Mouse (Mus musculus) heart, adult 9 months (tissue): Measurements from ENCODE around the gene Clcn3.

Source experiments
- DNase-seq, 2 experiments: peaks; one replicate each; pipeline ENCODE4 v3.0.0; 2022; ENCODE audit warnings: low spot score in 2 of 2

Clcn3 gene

DNA sequence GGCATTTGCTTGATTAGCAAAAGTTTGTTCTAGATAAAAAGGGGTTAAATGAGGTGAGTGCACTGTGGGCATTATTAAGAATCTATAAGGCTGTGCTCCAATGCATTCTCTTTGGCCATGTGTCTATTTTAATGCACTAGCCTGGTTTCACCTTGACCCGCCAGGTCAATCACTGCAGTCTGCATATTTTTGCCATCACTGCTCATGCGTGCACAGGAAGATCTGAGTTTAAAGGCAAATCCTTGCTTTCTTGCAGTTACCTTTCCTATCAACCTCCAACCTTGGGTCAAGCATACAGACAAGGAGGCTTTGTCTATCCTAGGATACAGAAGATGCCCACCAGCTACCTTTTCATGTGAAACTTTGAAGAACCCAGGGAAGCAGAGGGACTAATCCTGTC is 113.3 kb downstream of the Clcn3 start:
- DNase-seq, result no peak

DNA sequence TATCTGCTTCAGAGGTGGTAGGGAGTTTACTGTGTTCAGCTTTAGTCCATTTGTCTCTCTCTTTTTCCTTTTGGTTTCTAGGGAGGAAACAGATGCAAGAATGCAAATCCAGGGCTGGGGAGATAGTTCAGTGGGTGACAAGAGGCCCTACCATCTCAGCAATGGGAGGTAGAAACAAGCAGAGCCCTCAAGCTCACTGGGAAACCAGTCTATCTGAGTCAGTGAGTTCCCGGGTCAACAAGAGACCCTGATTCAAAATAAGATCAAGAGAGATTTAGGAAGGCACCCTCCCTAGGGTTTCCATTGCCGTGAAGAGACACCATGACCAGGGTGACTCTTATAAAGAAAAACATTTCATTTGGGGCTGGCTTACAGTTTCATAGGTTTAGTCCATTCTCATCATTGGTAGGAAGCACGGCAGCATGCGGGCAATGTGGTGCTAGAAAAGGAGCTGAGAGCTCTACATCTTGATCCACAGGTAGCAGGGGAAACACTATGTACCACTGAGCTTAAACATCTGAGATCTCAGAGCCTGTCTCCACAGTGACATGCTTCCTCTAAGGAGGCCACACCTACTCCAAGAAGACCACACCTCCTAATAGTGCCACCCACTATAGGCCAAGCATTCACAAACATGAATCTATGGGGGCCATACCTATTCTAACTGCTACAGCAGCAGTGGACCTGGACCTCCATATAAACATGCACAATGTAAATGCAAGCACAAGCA is 114.7 kb downstream of the Clcn3 start:
- DNase-seq, result no peak

DNA sequence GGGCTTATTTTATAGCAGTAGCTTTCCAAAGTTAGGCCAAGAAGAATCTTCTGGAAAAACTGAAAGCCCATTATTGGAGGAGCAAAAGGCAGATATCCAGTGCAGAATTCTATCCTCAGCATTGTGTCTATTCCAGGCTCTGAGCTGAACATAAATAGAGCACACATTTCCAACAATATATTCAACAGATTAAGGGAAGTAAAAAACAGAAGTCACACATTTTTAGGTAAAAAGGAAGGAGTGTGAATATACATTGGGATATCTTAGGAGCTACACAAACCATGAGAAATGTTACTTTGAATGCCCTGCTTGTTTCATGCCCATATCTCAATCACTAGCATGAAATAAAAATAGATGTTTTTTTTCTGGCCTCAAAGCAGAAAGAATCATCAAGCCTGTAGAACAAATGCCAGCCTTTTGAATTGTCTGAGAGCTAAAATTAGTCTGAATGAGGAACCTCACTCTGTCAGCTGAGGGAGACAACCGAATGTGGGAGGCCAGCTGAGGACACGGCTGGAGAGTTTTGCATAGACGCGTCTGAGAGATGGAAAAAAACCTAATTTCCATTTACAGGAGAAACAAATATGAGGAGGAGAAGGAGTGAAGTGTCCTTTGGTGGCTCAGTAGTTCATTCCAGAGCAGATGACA is 115.5 kb downstream of the Clcn3 start:
- peak; percentile 49 to 51 for DNase-seq

DNA sequence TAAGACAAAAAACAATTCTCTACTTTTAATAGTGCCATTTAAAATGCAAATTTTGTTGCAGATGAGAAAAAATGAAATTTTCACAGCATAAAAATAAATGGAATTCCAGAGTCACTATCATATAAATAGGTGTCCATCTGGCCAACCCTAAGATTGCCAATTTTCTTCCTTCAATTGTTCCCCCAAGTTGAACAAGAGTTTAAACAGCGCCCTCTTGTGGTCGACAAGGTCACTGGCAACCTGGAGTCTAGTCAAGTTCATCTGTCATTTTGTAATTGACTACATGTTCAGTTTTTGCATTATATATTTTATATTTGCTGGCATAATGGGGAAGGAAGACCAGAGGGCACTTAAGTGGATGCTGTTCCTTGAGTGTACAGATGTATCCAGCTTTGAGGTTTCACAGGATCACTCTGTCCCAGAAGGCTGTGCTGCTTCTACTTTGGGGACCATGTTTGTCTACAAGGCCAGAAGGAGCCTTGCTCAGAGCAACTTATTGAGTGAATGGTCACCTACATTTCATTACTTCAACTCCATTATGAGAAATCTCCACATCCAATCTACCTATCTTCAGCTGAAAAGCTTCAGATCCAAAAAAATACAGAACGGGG is 117.5 kb downstream of the Clcn3 start:
- peak in 1 of 2 experiments; percentile 35 for DNase-seq

DNA sequence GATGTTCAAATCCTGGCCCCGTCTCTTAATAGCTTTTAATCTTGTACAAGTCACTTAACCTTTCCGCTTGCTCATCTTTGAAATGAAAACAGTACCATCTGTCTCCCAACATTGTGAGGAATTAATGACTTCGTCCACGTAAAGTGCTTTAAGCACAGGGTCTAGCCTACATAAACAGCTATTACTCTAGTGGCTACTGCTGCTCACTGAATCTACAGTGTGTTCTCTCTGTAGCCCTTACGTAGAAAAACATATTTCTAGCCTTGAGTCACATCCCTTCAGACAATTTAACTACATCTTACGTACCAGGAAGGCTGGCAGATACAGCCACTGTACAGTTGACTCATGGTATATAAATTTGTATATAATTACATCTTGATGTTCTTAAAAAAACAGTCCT is 118.2 kb downstream of the Clcn3 start:
- no peak for DNase-seq

DNA sequence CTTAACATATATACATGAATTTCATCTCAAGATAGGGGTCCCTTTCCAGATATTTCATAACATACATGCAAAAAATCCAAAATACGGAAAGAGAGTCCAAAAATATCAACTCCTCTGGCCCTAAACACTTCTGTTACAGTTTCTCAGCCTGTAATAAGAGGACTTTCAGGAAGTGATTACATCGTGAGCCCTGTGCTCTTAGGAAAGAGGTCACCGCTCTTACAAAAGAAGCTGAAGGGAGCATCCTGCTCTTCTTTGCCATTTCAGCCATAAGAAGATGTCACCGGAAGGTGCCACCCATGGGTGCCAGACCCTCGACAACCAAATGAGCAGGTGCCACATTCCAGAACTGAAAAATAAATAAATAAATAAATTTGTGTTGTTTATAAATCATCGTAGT is 121.3 kb downstream of the Clcn3 start:
- no peak for DNase-seq

DNA sequence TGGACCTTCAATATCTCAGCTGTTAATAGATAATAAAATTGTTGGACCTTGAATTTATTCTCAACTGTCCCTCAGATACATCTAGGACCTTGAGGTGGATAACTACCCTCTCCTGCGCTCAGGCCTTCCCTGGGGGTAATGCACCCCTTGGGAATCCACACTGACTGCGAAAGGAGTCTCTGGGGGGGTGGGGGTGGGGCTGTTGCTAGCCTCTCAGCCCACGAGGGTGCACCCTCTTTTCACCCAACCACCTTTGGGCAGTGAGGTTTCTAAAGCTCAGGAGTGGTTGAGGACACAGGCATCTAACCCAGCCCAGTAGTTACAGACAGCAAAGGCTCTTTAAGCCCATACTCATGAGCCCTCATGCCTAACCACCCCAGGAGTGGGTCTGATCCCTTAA is 122.4 kb downstream of the Clcn3 start:
- no peak for DNase-seq
